26 mouse cellular contexts compared by ENCODE assay signal in the genomic region with DNA sequence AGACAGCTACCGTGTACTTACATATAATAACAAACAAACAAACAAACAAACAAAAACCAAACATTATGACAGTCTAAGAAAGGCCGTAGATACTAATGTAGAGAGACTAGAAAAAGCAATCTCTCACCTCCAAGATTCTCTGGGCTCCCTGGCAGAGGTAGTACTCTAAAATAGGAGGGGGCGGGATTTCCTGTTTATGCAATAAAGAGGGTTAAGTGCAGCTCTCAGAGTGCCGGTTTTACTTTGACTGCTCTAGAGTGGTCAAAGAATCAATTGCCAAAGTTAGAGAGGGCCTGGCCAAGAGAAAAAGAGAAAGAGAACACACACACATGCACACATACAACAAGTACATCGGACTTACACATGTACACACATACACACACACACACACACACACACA. TPM values are rescaled to one million over a fixed set of nuclear protein-coding genes. Genes with fewer than 3 reads are reported as not detected.
"Had no signal": no experiment of that assay in that cellular context is flagged by ENCODE, and none has a peak within 500 bp of the region (broad histone marks: within the 10 kb centered on the region; RNA-seq: fewer than 3 reads in every experiment).

No protein-coding gene starts in this region.

- H3K27me3 ChIP-seq: kidney, embryonic 15.5 days; neural tube, embryonic 15.5 days; stomach, embryonic 15.5 days had no signal

- H3K4me3 ChIP-seq: kidney, embryonic 15.5 days; left cerebral cortex, adult 2 months; limb, embryonic 10.5 days; liver, embryonic 15.5 days; midbrain, embryonic 13.5 days; neural tube, embryonic 15.5 days; stomach, embryonic 15.5 days had no signal

- DNase-seq: kidney, adult 2 months; kidney, postnatal 14 days; lung, embryonic 14.5 days; lung, postnatal 4 days; right cerebral cortex, adult 18-20 months; thymus, adult 2 months; thymus, postnatal 25 days had no signal

- H3K36me3 ChIP-seq: kidney, embryonic 15.5 days; limb, embryonic 10.5 days; liver, embryonic 15.5 days; midbrain, embryonic 13.5 days; neural tube, embryonic 15.5 days; stomach, embryonic 15.5 days had no signal

- H3K9me3 ChIP-seq: kidney, embryonic 15.5 days; limb, embryonic 10.5 days; liver, embryonic 15.5 days; midbrain, embryonic 13.5 days; neural tube, embryonic 15.5 days; stomach, embryonic 15.5 days had no signal

- ATAC-seq: intestine, embryonic 16.5 days; midbrain, embryonic 13.5 days had no signal

- H3K9ac ChIP-seq: kidney, embryonic 15.5 days; liver, embryonic 15.5 days; lung, embryonic 14.5 days; midbrain, embryonic 13.5 days; neural tube, embryonic 15.5 days; stomach, embryonic 15.5 days had no signal

- H3K4me1 ChIP-seq: limb, embryonic 10.5 days; liver, embryonic 15.5 days; midbrain, embryonic 13.5 days; neural tube, embryonic 15.5 days; stomach, embryonic 15.5 days had no signal

- H3K27ac ChIP-seq: kidney, embryonic 15.5 days; left cerebral cortex, adult 2 months; limb, embryonic 10.5 days; liver, embryonic 15.5 days; midbrain, embryonic 13.5 days; neural tube, embryonic 15.5 days; stomach, embryonic 15.5 days had no signal

- H3K4me2 ChIP-seq: kidney, embryonic 15.5 days; liver, embryonic 11.5 days; liver, embryonic 15.5 days; lung, embryonic 14.5 days; midbrain, embryonic 13.5 days; neural tube, embryonic 15.5 days; stomach, embryonic 15.5 days had no signal

RNA-seq across cellular contexts. Expression of gene Acsbg2, which starts 32.1 kb away (rescaled TPM):
- total RNA-seq: layer of hippocampus, adult 8-10 months; layer of hippocampus, postnatal 25 days; left cerebral cortex, adult 2 months; left cerebral cortex, postnatal 14 days; megakaryocyte-erythroid progenitor cell, adult 5-6 weeks had no signal
- polyA plus RNA-seq: intestine, embryonic 16.5 days; kidney, embryonic 15.5 days; large intestine, adult 2 months; limb, embryonic 10.5 days; limb, embryonic 14.5 days; liver, embryonic 11.5 days; liver, embryonic 15.5 days; lung, embryonic 14.5 days; midbrain, embryonic 13.5 days; midbrain, postnatal 0 days; neural tube, embryonic 11.5 days; neural tube, embryonic 15.5 days; spleen, adult 2 months; stomach, embryonic 15.5 days; urinary bladder, adult 2 months had no signal

RNA-seq across cellular contexts. Expression of gene 1700061G19Rik, which starts 33.1 kb away (rescaled TPM):
- total RNA-seq: left cerebral cortex, adult 2 months; megakaryocyte-erythroid progenitor cell, adult 5-6 weeks; midbrain, postnatal 0 days had no signal
